Mouse (Mus musculus) kidney, adult 10 weeks (tissue): ENCODE results near the gene Pin1rt1. TPM values are rescaled to one million over a fixed set of nuclear protein-coding genes. Genes with fewer than 3 reads are reported as not detected.

Experiments
- polyA plus RNA-seq: library from polyadenylated mRNA; stranded (reverse); fragments of 350-450 nt; fragmentation: Illumina TruSeq; extraction: RNeasy Lipid Tissue Mini Kit (QIAGEN cat#74804); gene quantifications from one replicate; pipeline ENCODE4 v1.2.3, GENCODE M21; 2014; ENCODE audit warnings: low read depth, low replicate concordance

The Pin1rt1 gene
- polyA plus RNA-seq = not detected

GRCm38 (mm10) chr2:104716279-104716678, at the start of gene Pin1rt1:
Pin1rt1 (minus strand) TSS chr2:104716379.

GRCm38 (mm10) chr2:104742741-104743064, 26.5 kb upstream of the Pin1rt1 start, which contains the start of gene Depdc7:
Depdc7 (minus strand) TSS chr2:104742878.

DNA sequence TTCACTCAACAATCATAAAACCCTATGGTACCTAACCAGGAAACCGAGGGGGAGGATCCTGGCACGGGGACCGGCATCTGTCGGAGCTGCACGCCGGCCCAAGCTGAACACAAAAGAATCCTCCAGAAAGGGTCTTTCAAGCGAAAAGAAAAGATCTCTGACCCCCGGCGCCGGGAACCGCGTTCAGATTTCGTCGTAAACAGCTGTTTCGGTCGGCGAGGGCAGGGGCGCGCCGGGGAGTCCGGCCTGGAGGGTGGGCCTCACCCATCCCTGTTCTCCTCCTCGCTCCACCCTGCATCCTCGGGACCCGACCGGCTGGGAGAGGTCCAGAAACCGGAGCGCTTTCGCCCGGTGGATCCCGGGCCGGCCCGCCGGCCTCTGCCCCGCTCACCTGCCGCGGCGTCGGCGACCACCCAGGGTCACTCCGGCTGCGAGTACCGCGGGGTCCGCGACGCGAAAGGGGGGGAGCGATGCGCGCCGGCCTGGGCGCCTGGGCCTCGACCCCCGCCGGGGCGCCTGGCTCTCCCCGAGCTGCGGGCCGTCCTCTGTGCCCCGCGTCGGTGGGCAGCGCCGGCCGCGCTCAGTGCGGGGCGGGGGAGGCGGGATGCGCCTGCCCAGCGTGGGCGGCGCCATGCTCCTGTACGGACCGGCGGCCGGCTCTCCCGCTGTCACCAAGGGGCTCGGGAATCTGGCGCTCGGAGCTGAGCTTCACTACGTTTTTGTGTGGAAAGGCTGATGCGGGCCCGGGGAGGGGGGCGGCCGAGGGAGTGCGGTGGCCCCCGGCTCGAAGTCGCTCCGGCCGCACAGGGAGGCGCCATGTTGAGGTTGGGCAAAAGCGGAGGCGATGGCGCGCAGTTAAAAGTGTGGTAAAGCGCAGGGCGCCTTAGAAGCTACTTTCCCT, 4.3 kb downstream of the Pin1rt1 start, which contains the start of gene Tcp11l1:
TSS of gene Tcp11l1 (minus strand) at position 585 of the 901 bp plus-strand sequence.

Other genes starting within 250 kb of the Pin1rt1 start
- 115 TPM for gene Hipk3, start 221.9 kb downstream of the Pin1rt1 start, polyA plus RNA-seq
- gene Cstf3, start 125.9 kb downstream of the Pin1rt1 start, polyA plus RNA-seq = 39.0 TPM
- 15.9 TPM for gene Tcp11l1, start 4.2 kb downstream of the Pin1rt1 start, polyA plus RNA-seq
- gene Depdc7, start 26.5 kb upstream of the Pin1rt1 start, polyA plus RNA-seq = 66.2 TPM
- gene Qser1, start 100.4 kb upstream of the Pin1rt1 start, polyA plus RNA-seq = 31.1 TPM
- gene Prrg4, start 133.5 kb upstream of the Pin1rt1 start, polyA plus RNA-seq = 10.2 TPM
- 21.0 TPM for gene Ccdc73, start 151.4 kb upstream of the Pin1rt1 start, polyA plus RNA-seq